Mouse (Mus musculus): Measurements from ENCODE around the gene Itm2c. TPM values are rescaled to one million over a fixed set of nuclear protein-coding genes. Genes with fewer than 3 reads are reported as not detected.

The Itm2c gene
- polyA plus RNA-seq, 1 experiment: 51.2 TPM

- H3K9ac ChIP-seq (ENCODE audit: low read depth, poor library complexity, severe bottlenecking): no peak overlapping the region
- no peaks in the 10 kb centered on the region for H3K9me3 ChIP-seq (replicated peaks; ENCODE audit: control insufficient read depth, insufficient read depth, low read length, poor library complexity, severe bottlenecking)
- H3K4me3 ChIP-seq (ENCODE audit: low read depth, low read length): no peak overlapping the region
- TF ChIP-seq POLR2A (IDR thresholded peaks at IDR 0.05; ENCODE audit: insufficient read depth, low read length) (no peak), CTCF (IDR thresholded peaks at IDR 0.05; ENCODE audit: low read depth, low read length) (no peak)
- no peaks in the 10 kb centered on the region for H3K4me1 ChIP-seq (ENCODE audit: control insufficient read depth, insufficient read depth, low read length)
- H3K36me3 ChIP-seq (ENCODE audit: control insufficient read depth, insufficient read depth, low read length, poor library complexity, severe bottlenecking): no peaks in the 10 kb centered on the region
- H3K27ac ChIP-seq (ENCODE audit: insufficient read depth, low read length): no peak overlapping the region
- H3K27me3 ChIP-seq (ENCODE audit: control insufficient read depth, insufficient read depth, low read length, poor library complexity, severe bottlenecking): no peaks in the 10 kb centered on the region
Measured at GRCm38 (mm10) chr1:85925183-85925582, 31.1 kb downstream of the Itm2c start.

- Histone ChIP-seq H3K27me3 (ENCODE audit: control insufficient read depth, insufficient read depth, low read length, poor library complexity, severe bottlenecking) (no peaks in the 10 kb centered on the region), H3K36me3 (ENCODE audit: control insufficient read depth, insufficient read depth, low read length, poor library complexity, severe bottlenecking) (no peaks in the 10 kb centered on the region), H3K4me3 (ENCODE audit: low read depth, low read length) (no peak within 1 kb of the TSS), H3K9me3 (replicated peaks; ENCODE audit: control insufficient read depth, insufficient read depth, low read length, poor library complexity, severe bottlenecking) (no peaks in the 10 kb centered on the region), H3K4me1 (ENCODE audit: control insufficient read depth, insufficient read depth, low read length) (no peaks in the 10 kb centered on the region), H3K27ac (ENCODE audit: insufficient read depth, low read length) (no peak within 1 kb of the TSS), H3K9ac (ENCODE audit: low read depth, poor library complexity, severe bottlenecking) (no peak within 1 kb of the TSS)
- TF ChIP-seq CTCF (IDR thresholded peaks at IDR 0.05; ENCODE audit: low read depth, low read length): no peak
- no peak for TF ChIP-seq POLR2A (IDR thresholded peaks at IDR 0.05; ENCODE audit: insufficient read depth, low read length)
- no peak for TF ChIP-seq EP300 (IDR thresholded peaks at IDR 0.05; ENCODE audit: insufficient read depth, low read depth, low read length)
Measured at GRCm38 (mm10) chr1:85928057-85928687, 34.1 kb downstream of the Itm2c start, which contains the start of gene 4933407L21Rik. TSS of gene 4933407L21Rik (plus strand) at chr1:85928483.

- Histone ChIP-seq H3K9me3 (replicated peaks; ENCODE audit: control insufficient read depth, insufficient read depth, low read length, poor library complexity, severe bottlenecking) (no peaks in the 10 kb centered on the region), H3K9ac (ENCODE audit: low read depth, poor library complexity, severe bottlenecking) (no peak overlapping the region), H3K4me1 (ENCODE audit: control insufficient read depth, insufficient read depth, low read length) (no peaks in the 10 kb centered on the region), H3K27me3 (ENCODE audit: control insufficient read depth, insufficient read depth, low read length, poor library complexity, severe bottlenecking) (no peaks in the 10 kb centered on the region), H3K36me3 (ENCODE audit: control insufficient read depth, insufficient read depth, low read length, poor library complexity, severe bottlenecking) (no peaks in the 10 kb centered on the region), H3K27ac (ENCODE audit: insufficient read depth, low read length) (no peak overlapping the region), H3K4me3 (ENCODE audit: low read depth, low read length) (no peak overlapping the region)
- TF ChIP-seq EP300 (IDR thresholded peaks at IDR 0.05; ENCODE audit: insufficient read depth, low read depth, low read length) (no peak), POLR2A (IDR thresholded peaks at IDR 0.05; ENCODE audit: insufficient read depth, low read length) (no peak), CTCF (IDR thresholded peaks at IDR 0.05; ENCODE audit: low read depth, low read length) (no peak)
Measured at GRCm38 (mm10) chr1:85928688-85929065, 34.6 kb downstream of the Itm2c start.

DNA sequence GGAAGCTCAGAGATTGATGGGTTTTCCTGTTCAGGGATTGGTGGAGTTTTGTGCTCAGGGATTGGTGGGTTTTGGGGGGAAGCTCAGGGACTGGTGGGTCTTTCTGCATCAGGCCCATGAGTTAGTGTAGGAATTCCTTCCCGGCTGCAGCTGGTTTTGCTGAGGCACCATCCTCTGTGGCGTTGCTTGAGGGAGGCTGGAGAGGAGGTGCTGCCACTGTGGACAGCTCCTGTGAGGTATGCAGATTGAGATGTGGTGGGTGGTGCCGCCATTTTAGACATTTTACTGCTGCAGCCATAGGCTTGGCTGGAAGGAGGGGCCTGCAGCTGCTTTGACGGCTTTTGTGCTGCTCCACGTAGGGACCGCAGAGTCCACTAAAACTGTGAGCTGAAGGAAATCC lies 35.3 kb downstream of the Itm2c start:
- H3K36me3 ChIP-seq (ENCODE audit: control insufficient read depth, insufficient read depth, low read length, poor library complexity, severe bottlenecking): no peaks in the 10 kb centered on the region
- H3K27ac ChIP-seq (ENCODE audit: insufficient read depth, low read length): no peak overlapping the region
- no peaks in the 10 kb centered on the region for H3K27me3 ChIP-seq (ENCODE audit: control insufficient read depth, insufficient read depth, low read length, poor library complexity, severe bottlenecking)
- no peak overlapping the region for H3K4me3 ChIP-seq (ENCODE audit: low read depth, low read length)
- H3K9me3 ChIP-seq (replicated peaks; ENCODE audit: control insufficient read depth, insufficient read depth, low read length, poor library complexity, severe bottlenecking): no peaks in the 10 kb centered on the region
- no peak overlapping the region for H3K9ac ChIP-seq (ENCODE audit: low read depth, poor library complexity, severe bottlenecking)
- no peaks in the 10 kb centered on the region for H3K4me1 ChIP-seq (ENCODE audit: control insufficient read depth, insufficient read depth, low read length)
- TF ChIP-seq EP300 (IDR thresholded peaks at IDR 0.05; ENCODE audit: insufficient read depth, low read depth, low read length) (no peak), CTCF (IDR thresholded peaks at IDR 0.05; ENCODE audit: low read depth, low read length) (no peak), POLR2A (IDR thresholded peaks at IDR 0.05; ENCODE audit: insufficient read depth, low read length) (no peak)

- H3K4me3 ChIP-seq (ENCODE audit: low read depth, low read length): no peak overlapping the region
- no peaks in the 10 kb centered on the region for H3K4me1 ChIP-seq (ENCODE audit: control insufficient read depth, insufficient read depth, low read length)
- no peaks in the 10 kb centered on the region for H3K36me3 ChIP-seq (ENCODE audit: control insufficient read depth, insufficient read depth, low read length, poor library complexity, severe bottlenecking)
- H3K27me3 ChIP-seq (ENCODE audit: control insufficient read depth, insufficient read depth, low read length, poor library complexity, severe bottlenecking): no peaks in the 10 kb centered on the region
- no peak overlapping the region for H3K27ac ChIP-seq (ENCODE audit: insufficient read depth, low read length)
- no peaks in the 10 kb centered on the region for H3K9me3 ChIP-seq (replicated peaks; ENCODE audit: control insufficient read depth, insufficient read depth, low read length, poor library complexity, severe bottlenecking)
- H3K9ac ChIP-seq (ENCODE audit: low read depth, poor library complexity, severe bottlenecking): no peak overlapping the region
- TF ChIP-seq POLR2A (IDR thresholded peaks at IDR 0.05; ENCODE audit: insufficient read depth, low read length): no peak
- TF ChIP-seq EP300 (IDR thresholded peaks at IDR 0.05; ENCODE audit: insufficient read depth, low read depth, low read length): no peak
- no peak for TF ChIP-seq CTCF (IDR thresholded peaks at IDR 0.05; ENCODE audit: low read depth, low read length)
Measured at GRCm38 (mm10) chr1:85931170-85931569, 37.1 kb downstream of the Itm2c start.

DNA sequence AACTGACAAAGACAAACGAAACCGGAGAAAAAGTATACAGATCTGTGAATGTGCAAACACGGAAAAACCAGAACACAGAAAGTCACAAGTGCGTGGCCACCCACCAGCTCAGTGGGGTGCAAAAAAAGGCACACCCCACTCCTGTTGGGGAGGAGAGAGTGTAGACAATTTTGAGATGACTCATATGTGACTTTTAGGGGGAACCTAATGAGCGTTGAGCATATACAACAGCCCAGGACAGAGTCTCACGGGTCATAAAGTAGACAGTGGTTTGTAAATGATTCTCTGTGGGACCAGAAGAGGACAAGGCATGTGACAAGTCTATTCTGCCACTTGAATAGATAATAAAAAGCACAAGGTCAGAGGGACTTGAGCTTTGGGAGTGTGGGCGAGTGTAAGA lies 39.1 kb downstream of the Itm2c start:
- no peaks in the 10 kb centered on the region for H3K9me3 ChIP-seq (replicated peaks; ENCODE audit: control insufficient read depth, insufficient read depth, low read length, poor library complexity, severe bottlenecking)
- H3K27ac ChIP-seq (ENCODE audit: insufficient read depth, low read length): no peak overlapping the region
- H3K36me3 ChIP-seq (ENCODE audit: control insufficient read depth, insufficient read depth, low read length, poor library complexity, severe bottlenecking): no peaks in the 10 kb centered on the region
- H3K27me3 ChIP-seq (ENCODE audit: control insufficient read depth, insufficient read depth, low read length, poor library complexity, severe bottlenecking): no peaks in the 10 kb centered on the region
- no peak overlapping the region for H3K9ac ChIP-seq (ENCODE audit: low read depth, poor library complexity, severe bottlenecking)
- TF ChIP-seq CTCF (IDR thresholded peaks at IDR 0.05; ENCODE audit: low read depth, low read length) (no peak), EP300 (IDR thresholded peaks at IDR 0.05; ENCODE audit: insufficient read depth, low read depth, low read length) (no peak), POLR2A (IDR thresholded peaks at IDR 0.05; ENCODE audit: insufficient read depth, low read length) (no peak)
- no peaks in the 10 kb centered on the region for H3K4me1 ChIP-seq (ENCODE audit: control insufficient read depth, insufficient read depth, low read length)
- no peak overlapping the region for H3K4me3 ChIP-seq (ENCODE audit: low read depth, low read length)
